Comparison of ENCODE assay signal across 8 mouse cellular contexts in the genomic region with DNA sequence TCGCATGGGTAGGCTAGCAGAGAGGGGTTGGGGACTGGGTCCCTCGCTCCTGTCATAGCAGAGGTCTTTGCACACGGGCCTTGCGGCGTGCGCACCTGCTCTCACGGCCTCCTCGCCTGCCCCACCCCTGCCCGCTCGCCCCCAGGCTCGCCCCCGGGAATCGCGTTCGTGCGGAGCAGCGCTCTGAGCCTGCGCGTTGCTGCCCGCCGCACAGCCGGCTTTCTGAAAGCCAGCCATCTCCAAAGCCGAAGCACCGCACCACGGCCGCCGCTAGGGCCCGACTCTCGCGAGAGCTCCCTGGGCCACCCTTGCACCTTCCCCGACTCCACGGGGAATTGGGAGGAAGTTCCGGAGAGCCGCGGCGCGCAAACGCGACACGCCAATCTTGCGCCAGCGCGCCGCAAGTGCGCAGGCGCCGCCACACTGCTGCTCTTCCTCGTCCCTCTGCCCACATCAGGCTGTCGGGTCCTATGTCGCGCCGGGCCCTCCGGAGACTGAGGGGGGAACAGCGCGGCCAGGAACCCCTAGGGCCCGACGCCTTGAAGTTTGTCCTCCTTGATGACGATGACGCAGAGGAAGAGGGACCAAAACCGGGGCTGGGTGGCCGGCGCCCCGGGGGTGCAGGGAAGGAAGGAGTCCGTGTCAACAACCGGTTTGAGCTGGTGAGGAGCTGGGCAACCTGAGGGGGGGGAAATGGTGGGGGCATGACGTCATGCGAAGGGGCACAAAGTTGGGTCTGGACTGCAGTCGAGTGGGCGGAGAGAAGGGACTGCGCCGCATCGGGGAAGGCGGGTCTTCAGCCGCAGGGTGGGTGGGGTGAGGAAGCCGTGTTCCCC. TPM values are rescaled to one million over a fixed set of nuclear protein-coding genes. Genes with fewer than 3 reads are reported as not detected.
A peak's percentile ranks its signal among the peaks of the same experiment; 100 is the strongest.
DNase-seq lines count a peak whose midpoint lies in the region; ATAC-seq and TF ChIP-seq lines count a peak whose summit lies in the region.

A gene (plus strand): TSS at position 351 of the 836 bp plus-strand sequence.

- peak within 1 kb of the TSS; percentile 65 for H3K4me3 ChIP-seq in forebrain, embryonic 10.5 days
- H3K4me3 ChIP-seq in heart, embryonic 15.5 days = peak within 1 kb of the TSS; percentile 80
- peak within 1 kb of the TSS; percentile 79 to 97 for H3K4me3 ChIP-seq in liver, embryonic 14.5 days (ENCODE audit: insufficient read depth in 1 of 2, low read depth in 2 of 2, low read length in 2 of 2)
- H3K4me3 ChIP-seq in neural tube, embryonic 11.5 days (ENCODE audit: low read depth, low read length) = peak within 1 kb of the TSS; percentile 82
- peak within 1 kb of the TSS; percentile 84 for H3K4me3 ChIP-seq in stomach, postnatal 0 days (ENCODE audit: low read depth, low read length)

- under 1% methylated on average over 75 of the region's 75 CpGs for WGBS in forebrain, embryonic 10.5 days
- WGBS in heart, embryonic 15.5 days = under 1% methylated on average over 75 of the region's 75 CpGs
- WGBS in liver, embryonic 14.5 days (ENCODE audit: insufficient replicate concordance) = under 1% methylated on average over 74 of the region's 75 CpGs
- WGBS in neural tube, embryonic 11.5 days = under 1% methylated on average over 75 of the region's 75 CpGs
- under 1% methylated on average over 72 of the region's 75 CpGs for WGBS in stomach, postnatal 0 days

- H3K4me2 ChIP-seq in heart, embryonic 15.5 days = peak within 1 kb of the TSS; percentile 88
- peak within 1 kb of the TSS; percentile 94 for H3K4me2 ChIP-seq in liver, embryonic 14.5 days (ENCODE audit: low read depth)
- peak within 1 kb of the TSS; percentile 67 for H3K4me2 ChIP-seq in neural tube, embryonic 11.5 days (ENCODE audit: low read depth)
- peak within 1 kb of the TSS; percentile 86 for H3K4me2 ChIP-seq in stomach, postnatal 0 days (replicated peaks; ENCODE audit: low read depth)

- peaks cover 29% of the 10 kb centered on the region for H3K4me1 ChIP-seq in forebrain, embryonic 10.5 days
- peaks cover 21% of the 10 kb centered on the region for H3K4me1 ChIP-seq in heart, embryonic 15.5 days (replicated peaks)
- H3K4me1 ChIP-seq in liver, embryonic 14.5 days (replicated peaks; ENCODE audit: control insufficient read depth in 2 of 2, insufficient read depth in 2 of 2, low read length in 1 of 2) = peaks cover 9 to 11% of the 10 kb centered on the region in 2 experiments
- peaks cover 6% of the 10 kb centered on the region; the same call in 1 of the 2 replicates for H3K4me1 ChIP-seq in neural tube, embryonic 11.5 days (ENCODE audit: control insufficient read depth, insufficient read depth, low read length)
- H3K4me1 ChIP-seq in stomach, postnatal 0 days (replicated peaks; ENCODE audit: control insufficient read depth, insufficient read depth) = no peaks in the 10 kb centered on the region

- peak; percentile 83 for ATAC-seq in CD4-positive, CD25-positive, alpha-beta regulatory T cell, adult 4 months
- ATAC-seq in heart, embryonic 15.5 days (replicated peaks; ENCODE audit: insufficient number of reproducible peaks, insufficient read depth, low FRiP score, low read depth) = peak; percentile 92
- ATAC-seq in liver, embryonic 14.5 days (ENCODE audit: insufficient read depth) = peak; percentile 85
- peak; percentile 90 for ATAC-seq in neural tube, embryonic 11.5 days (ENCODE audit: insufficient read depth, low FRiP score, low TSS enrichment)
- peak; percentile 94 for ATAC-seq in stomach, postnatal 0 days (ENCODE audit: low FRiP score, low TSS enrichment)

- H3K27ac ChIP-seq in forebrain, embryonic 10.5 days = peak within 1 kb of the TSS; percentile 95
- H3K27ac ChIP-seq in heart, embryonic 15.5 days = peak within 1 kb of the TSS; percentile 95
- peak within 1 kb of the TSS; percentile 81 for H3K27ac ChIP-seq in liver, embryonic 14.5 days
- H3K27ac ChIP-seq in neural tube, embryonic 11.5 days (ENCODE audit: low read depth, low read length) = peak within 1 kb of the TSS; percentile 92
- peak within 1 kb of the TSS; percentile 98 for H3K27ac ChIP-seq in stomach, postnatal 0 days (replicated peaks)

- peak within 1 kb of the TSS; percentile 73 for H3K9ac ChIP-seq in heart, embryonic 15.5 days
- H3K9ac ChIP-seq in liver, embryonic 14.5 days (replicated peaks) = peak within 1 kb of the TSS; percentile 90
- H3K9ac ChIP-seq in neural tube, embryonic 11.5 days (ENCODE audit: low read length) = peak within 1 kb of the TSS; percentile 77
- H3K9ac ChIP-seq in stomach, postnatal 0 days (ENCODE audit: low read length) = peak within 1 kb of the TSS; percentile 94

- H3K27me3 ChIP-seq in forebrain, embryonic 10.5 days (ENCODE audit: poor library complexity, severe bottlenecking) = no peaks in the 10 kb centered on the region
- H3K27me3 ChIP-seq in heart, embryonic 15.5 days = no peaks in the 10 kb centered on the region
- no peaks in the 10 kb centered on the region for H3K27me3 ChIP-seq in liver, embryonic 14.5 days (ENCODE audit: control insufficient read depth, insufficient read depth, low read length)
- no peaks in the 10 kb centered on the region for H3K27me3 ChIP-seq in neural tube, embryonic 11.5 days (ENCODE audit: control insufficient read depth, insufficient read depth, low read length)
- no peaks in the 10 kb centered on the region for H3K27me3 ChIP-seq in stomach, postnatal 0 days (ENCODE audit: control insufficient read depth, insufficient read depth, low read length)

- DNase-seq in c-Kit-negative CD71-positive TER-119-positive erythroid progenitor cells, embryonic 14.5 days (ENCODE audit: low read depth, low spot score) = peak; percentile 75
- DNase-seq in forebrain, embryonic 10.5 days (ENCODE audit: extremely low spot score, low spot score) = peak; percentile 97
- DNase-seq in kidney, postnatal 25 days = peak; percentile 95 to 98
- peak; percentile 83 to 88 (median 86) for DNase-seq in liver, embryonic 14.5 days (ENCODE audit: low read depth in 3 of 3, low spot score in 3 of 3)
- peak; percentile 97 for DNase-seq in neural tube, embryonic 11.5 days (ENCODE audit: low spot score)
- DNase-seq in stomach, postnatal 0 days (ENCODE audit: low spot score) = peak; percentile 98

- peak; percentile 65 for TF ChIP-seq CTCF in liver, embryonic 14.5 days (IDR thresholded peaks at IDR 0.05; ENCODE audit: low read depth)
- peak; percentile 79 for TF ChIP-seq CTCF in stomach, postnatal 0 days (IDR thresholded peaks at IDR 0.05; ENCODE audit: low read depth)

- no peaks in the 10 kb centered on the region for H3K9me3 ChIP-seq in forebrain, embryonic 10.5 days
- H3K9me3 ChIP-seq in heart, embryonic 15.5 days (replicated peaks) = no peaks in the 10 kb centered on the region
- H3K9me3 ChIP-seq in liver, embryonic 14.5 days (ENCODE audit: control insufficient read depth, low read length) = no peaks in the 10 kb centered on the region
- no peaks in the 10 kb centered on the region for H3K9me3 ChIP-seq in neural tube, embryonic 11.5 days (ENCODE audit: control insufficient read depth, low read length)
- H3K9me3 ChIP-seq in stomach, postnatal 0 days (ENCODE audit: control insufficient read depth, low read length) = no peaks in the 10 kb centered on the region

- H3K36me3 ChIP-seq in forebrain, embryonic 10.5 days (replicated peaks) = peaks cover 23% of the 10 kb centered on the region
- H3K36me3 ChIP-seq in heart, embryonic 15.5 days = peaks cover 6% of the 10 kb centered on the region; the same call in 1 of the 2 replicates
- H3K36me3 ChIP-seq in liver, embryonic 14.5 days (replicated peaks; ENCODE audit: control insufficient read depth, insufficient read depth, low read depth) = no peaks in the 10 kb centered on the region; the same call in 1 of the 2 replicates
- H3K36me3 ChIP-seq in neural tube, embryonic 11.5 days (ENCODE audit: control insufficient read depth, insufficient read depth, low read length) = no peaks in the 10 kb centered on the region
- no peaks in the 10 kb centered on the region for H3K36me3 ChIP-seq in stomach, postnatal 0 days (ENCODE audit: control insufficient read depth, insufficient read depth, low read length)

- peak; percentile 18; the same call in 1 of the 2 replicates for TF ChIP-seq EP300 in liver, embryonic 14.5 days (IDR thresholded peaks at IDR 0.05; ENCODE audit: low read depth)
- peak; percentile 98 for TF ChIP-seq EP300 in stomach, postnatal 0 days (optimal IDR thresholded peaks at IDR 0.05)

RNA-seq across cellular contexts. Expression of the gene that starts here (rescaled TPM):
- 10 to 100 TPM; 83.1 to 91.9 TPM for polyA plus RNA-seq in CD4-positive, CD25-positive, alpha-beta regulatory T cell, adult 4 months (2017; shearing (Covaris generic))
- polyA plus RNA-seq in forebrain, embryonic 10.5 days (2016; fragmentation: Nextera tagmentation; extraction: Ambion mirVana) = 146 and 151 TPM in 2 replicates
- 137 and 144 TPM in 2 replicates for polyA plus RNA-seq in heart, embryonic 15.5 days (2015; fragmentation: Nextera tagmentation; extraction: Ambion mirVana)
- polyA plus RNA-seq in liver, embryonic 14.5 days (2012; rRNA removed) = 37.8 and 45.6 TPM in 2 replicates
- polyA plus RNA-seq in liver, embryonic 14.5 days (2014; fragmentation: Nextera tagmentation; extraction: Ambion mirVana) = 44.0 and 53.1 TPM in 2 replicates
- polyA plus RNA-seq in neural tube, embryonic 11.5 days (2014; fragmentation: Nextera tagmentation; extraction: Ambion mirVana) = 211 and 217 TPM in 2 replicates
- polyA plus RNA-seq in stomach, postnatal 0 days (2015; fragmentation: Nextera tagmentation; extraction: Ambion mirVana) = 133 and 146 TPM in 2 replicates

Comparison
In these comparisons a context has a peak if more than half of its experiments do, and no peak if none do; other contexts are left out.
1. Peak in every context shown above with its lines: DNase-seq, ATAC-seq, H3K4me3 ChIP-seq and H3K27ac ChIP-seq.